Mouse (Mus musculus) stomach, embryonic 14.5 days (tissue): Measurements from ENCODE around the gene Stk32c. TPM values are rescaled to one million over a fixed set of nuclear protein-coding genes. Genes with fewer than 3 reads are reported as not detected.

Experiments used
- ATAC-seq: fragments of 200-750 bp; cut with Nextera tagmentation; 2 replicates; pipeline ENCODE4 v1.8.0; 2017; ENCODE audit warnings: low read depth, moderate TSS enrichment; ENCODE audit not compliant: insufficient number of reproducible peaks, insufficient read depth, low FRiP score
- H3K27ac ChIP-seq: fragments of 300-500 bp; sonication (generic); 2 replicates; pipeline ENCODE4 v1.5.1; 2014; ENCODE audit warnings: mild to moderate bottlenecking, low read length, moderate library complexity, mixed read lengths
- H3K27me3 ChIP-seq: fragments of 300-500 bp; sonication (generic); 2 replicates; pipeline ENCODE4 v1.6.1; 2014; ENCODE audit warnings: low read length, control low read depth, mixed read lengths; ENCODE audit not compliant: control insufficient read depth, insufficient read depth
- H3K36me3 ChIP-seq: fragments of 300-500 bp; sonication (generic); 2 replicates; pipeline ENCODE4 v1.6.1; 2014; ENCODE audit warnings: mild to moderate bottlenecking, control low read depth, low read length, moderate library complexity, mixed read lengths; ENCODE audit not compliant: control insufficient read depth, insufficient read depth
- H3K4me1 ChIP-seq: fragments of 300-500 bp; sonication (generic); 2 replicates; pipeline ENCODE4 v1.6.1; 2014; ENCODE audit warnings: low read length, control low read depth, mixed read lengths; ENCODE audit not compliant: control insufficient read depth, insufficient read depth
- H3K4me2 ChIP-seq: fragments of 300-500 bp; sonication (generic); replicated peaks from 2 replicates; pipeline ENCODE4 v1.6.1; 2014; ENCODE audit warnings: low read depth, low read length, control low read depth
- H3K4me3 ChIP-seq: fragments of 300-500 bp; sonication (generic); 2 replicates; pipeline ENCODE4 v1.5.1; 2014; ENCODE audit warnings: low read depth, low read length, control low read depth
- H3K9ac ChIP-seq: fragments of 300-500 bp; sonication (generic); replicated peaks from 2 replicates; pipeline ENCODE4 v1.6.1; 2014; ENCODE audit warnings: low read depth, mild to moderate bottlenecking, control low read depth, low read length, moderate library complexity, mixed read lengths
- H3K9me3 ChIP-seq: fragments of 300-500 bp; sonication (generic); 2 replicates; pipeline ENCODE4 v1.6.1; 2016; ENCODE audit warnings: low read depth, low read length, control low read depth; ENCODE audit not compliant: control insufficient read depth
- WGBS: fragments of 180-500 bp; shearing (Covaris S2); extraction: QIAGEN DNeasy Blood & Tissue Kit; methylation state at CpG from one replicate; pipeline ENCODE4 v1.1.7; 2014; 5-methylcytosine and 5-hydroxymethylcytosine counted together
- polyA plus RNA-seq: library from polyadenylated mRNA; unstranded; fragments of >200 nt; fragmentation: Nextera tagmentation; extraction: Ambion mirVana; gene quantifications from 2 replicates; pipeline ENCODE4 v1.2.1, GENCODE M21; 2014

Stk32c gene
- polyA plus RNA-seq, 1 experiment from 2014 or later, result 0.14 TPM

DNA sequence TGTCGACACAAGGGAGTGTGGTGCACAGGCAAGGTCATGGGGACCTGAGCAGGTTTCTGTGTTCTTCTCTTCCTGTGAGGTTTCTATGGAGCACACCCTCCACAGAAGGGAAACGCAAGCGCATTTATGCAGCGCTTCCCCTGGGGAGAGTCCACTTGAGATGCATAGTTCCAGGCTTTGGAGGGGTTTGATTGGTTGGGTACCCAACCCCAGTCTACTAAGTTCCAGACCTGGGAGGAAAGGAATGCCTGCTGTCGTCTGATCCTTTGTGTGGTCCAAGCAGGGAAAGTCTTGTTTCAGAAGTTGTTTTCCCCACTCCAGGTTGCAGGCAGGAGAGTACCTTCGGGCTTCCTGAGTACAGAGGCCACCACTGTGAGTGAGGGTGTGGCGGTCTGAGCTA lies 134.0 kb downstream of the Stk32c start:
- H3K27ac ChIP-seq, result no peak overlapping the region
- no peak for ATAC-seq
- no peak overlapping the region for H3K4me3 ChIP-seq
- no peak overlapping the region for H3K4me2 ChIP-seq
- no peaks in the 10 kb centered on the region for H3K36me3 ChIP-seq
- no peaks in the 10 kb centered on the region for H3K27me3 ChIP-seq
- H3K9ac ChIP-seq, result no peak overlapping the region
- no peaks in the 10 kb centered on the region for H3K9me3 ChIP-seq
- WGBS, result 68% methylated on average over 7 of the region's 7 CpGs
- H3K4me1 ChIP-seq, result peaks cover 31% of the 10 kb centered on the region

- no peak for ATAC-seq
- Histone ChIP-seq H3K4me2 (no peak overlapping the region), H3K4me1 (peaks cover 31% of the 10 kb centered on the region), H3K36me3 (no peaks in the 10 kb centered on the region), H3K9me3 (no peaks in the 10 kb centered on the region), H3K27ac (peak overlapping the region; percentile 74), H3K9ac (no peak overlapping the region), H3K4me3 (no peak overlapping the region), H3K27me3 (no peaks in the 10 kb centered on the region)
- 28% methylated on average over 6 of the region's 6 CpGs for WGBS
Measured at GRCm38 (mm10) chr7:139078181-139078580, 134.9 kb downstream of the Stk32c start.

DNA sequence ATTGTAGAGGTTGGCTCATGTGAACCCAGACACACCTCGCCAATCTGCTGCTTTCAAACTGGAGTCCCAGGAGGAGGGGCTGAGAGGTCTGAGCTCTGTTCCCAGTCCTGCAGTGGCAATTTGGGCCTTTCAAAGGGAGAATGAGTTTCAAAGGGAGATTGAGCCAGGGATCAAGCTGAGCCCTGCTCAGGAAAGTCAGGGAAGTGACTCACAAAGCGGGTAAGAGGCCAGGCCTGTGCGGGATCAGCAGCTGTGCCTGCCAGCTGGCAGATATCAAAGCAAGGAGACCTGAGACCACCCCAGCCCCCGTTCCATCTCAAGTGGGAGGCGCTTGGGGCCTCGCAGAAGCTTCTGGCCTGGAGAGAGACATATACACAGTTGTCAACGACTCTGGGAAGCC lies 135.8 kb downstream of the Stk32c start:
- H3K4me3 ChIP-seq, result no peak overlapping the region
- peak overlapping the region; percentile 74 for H3K27ac ChIP-seq
- WGBS, result 10% methylated on average over 7 of the region's 7 CpGs
- H3K36me3 ChIP-seq, result no peaks in the 10 kb centered on the region
- H3K4me1 ChIP-seq, result peaks cover 31% of the 10 kb centered on the region
- H3K4me2 ChIP-seq, result no peak overlapping the region
- H3K9me3 ChIP-seq, result no peaks in the 10 kb centered on the region
- ATAC-seq, result peak; percentile 60; the same call in 1 of the 2 replicates
- no peak overlapping the region for H3K9ac ChIP-seq
- H3K27me3 ChIP-seq, result no peaks in the 10 kb centered on the region

DNA sequence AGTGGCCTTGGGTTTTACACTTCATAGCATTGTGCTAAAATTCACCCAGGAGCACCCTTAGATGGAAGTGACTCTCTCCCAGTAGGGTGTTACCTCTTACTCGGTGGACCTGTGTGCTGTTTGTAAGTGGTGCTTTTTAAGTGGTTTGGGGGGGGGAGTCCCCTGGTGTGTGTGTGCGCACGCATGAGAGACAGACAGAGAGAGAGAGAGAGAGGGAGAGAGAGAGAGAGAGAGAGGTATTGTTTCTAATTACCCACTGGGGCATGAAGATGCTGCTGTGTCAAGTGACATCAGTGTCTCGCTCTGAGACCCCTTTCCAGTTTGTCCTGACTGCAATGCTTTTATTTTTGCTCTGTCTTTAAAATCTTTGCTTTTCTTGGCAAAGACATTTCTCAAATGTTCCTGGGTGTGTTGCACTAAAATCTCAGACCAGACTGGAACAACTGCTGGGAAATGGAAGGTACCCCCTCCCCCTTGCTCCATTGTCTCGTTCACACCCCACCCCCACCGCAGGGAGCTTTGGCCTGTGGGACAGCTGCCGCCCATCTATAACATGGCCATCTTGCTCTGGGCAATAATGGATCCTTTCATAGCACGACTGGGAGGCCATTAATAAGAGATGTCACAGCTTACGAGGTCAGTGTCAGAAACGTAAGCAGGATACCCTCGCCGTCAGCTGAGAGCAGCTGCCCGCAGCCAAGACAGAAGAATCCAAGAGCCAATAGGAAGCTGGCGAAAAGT lies 137.9 kb downstream of the Stk32c start:
- no peaks in the 10 kb centered on the region for H3K9me3 ChIP-seq
- H3K36me3 ChIP-seq, result no peaks in the 10 kb centered on the region
- H3K4me2 ChIP-seq, result no peak overlapping the region
- H3K4me3 ChIP-seq, result no peak overlapping the region
- H3K9ac ChIP-seq, result no peak overlapping the region
- peaks cover 31% of the 10 kb centered on the region for H3K4me1 ChIP-seq
- no peaks in the 10 kb centered on the region for H3K27me3 ChIP-seq
- no peak for ATAC-seq
- WGBS, result 37% methylated on average over 14 of the region's 14 CpGs
- no peak overlapping the region for H3K27ac ChIP-seq

GRCm38 (mm10) chr7:139074189-139074588 lies 138.9 kb downstream of the Stk32c start:
- H3K27ac ChIP-seq, result no peak overlapping the region
- no peaks in the 10 kb centered on the region for H3K9me3 ChIP-seq
- H3K4me3 ChIP-seq, result no peak overlapping the region
- H3K36me3 ChIP-seq, result no peaks in the 10 kb centered on the region
- peaks cover 31% of the 10 kb centered on the region for H3K4me1 ChIP-seq
- H3K4me2 ChIP-seq, result no peak overlapping the region
- no peaks in the 10 kb centered on the region for H3K27me3 ChIP-seq
- H3K9ac ChIP-seq, result no peak overlapping the region
- ATAC-seq, result no peak
- 41% methylated on average over 6 of the region's 6 CpGs for WGBS

DNA sequence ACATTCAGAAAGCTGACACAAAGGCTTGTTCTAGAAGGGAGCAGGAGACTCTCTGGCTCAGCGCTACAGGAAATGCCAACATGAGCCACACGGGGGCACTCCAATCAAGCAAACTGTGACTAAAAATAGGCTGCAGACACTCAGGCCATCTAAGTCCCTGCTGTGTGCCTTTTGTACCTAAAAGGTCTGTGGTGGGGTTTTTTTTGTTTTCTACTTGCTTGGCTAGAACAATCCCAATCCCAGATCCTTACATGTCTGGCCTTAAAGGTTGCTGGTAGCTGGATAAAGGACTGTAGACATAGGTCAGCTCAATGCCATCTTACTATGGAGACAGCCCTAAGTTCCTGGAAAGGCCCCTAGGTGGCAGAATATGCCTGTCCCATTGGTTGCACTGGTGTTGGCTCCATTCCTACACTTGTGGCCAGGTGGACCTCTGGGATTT lies 144.9 kb downstream of the Stk32c start:
- Histone ChIP-seq H3K27ac (no peak overlapping the region), H3K9me3 (no peaks in the 10 kb centered on the region), H3K9ac (no peak overlapping the region), H3K36me3 (no peaks in the 10 kb centered on the region), H3K4me3 (no peak overlapping the region), H3K27me3 (no peaks in the 10 kb centered on the region), H3K4me1 (no peaks in the 10 kb centered on the region), H3K4me2 (no peak overlapping the region)
- no peak for ATAC-seq
- WGBS, result 0% methylated on average over 2 of the region's 2 CpGs

DNA sequence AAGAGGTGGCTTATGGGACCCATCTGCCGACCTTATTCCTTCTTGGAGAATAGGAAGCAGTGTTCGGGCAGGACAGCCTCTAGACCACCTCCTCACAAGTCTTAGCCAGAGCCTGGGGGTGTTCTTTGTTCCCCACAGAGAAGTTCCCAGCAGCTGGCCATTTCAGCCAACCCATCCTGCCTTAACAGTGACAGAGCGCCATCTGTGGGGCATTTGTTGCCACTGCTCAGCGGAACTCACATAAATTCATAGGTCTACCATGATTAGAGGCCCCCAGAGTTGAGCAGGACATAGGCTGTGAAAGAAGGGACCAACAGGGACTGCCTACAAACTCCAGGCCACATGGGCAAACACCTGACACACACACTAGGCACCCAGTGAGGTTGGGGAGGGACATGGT lies 149.7 kb downstream of the Stk32c start:
- H3K4me1 ChIP-seq, result no peaks in the 10 kb centered on the region
- no peak; the same call in 1 of the 2 replicates for ATAC-seq
- H3K36me3 ChIP-seq, result no peaks in the 10 kb centered on the region
- no peak overlapping the region for H3K4me2 ChIP-seq
- no peak overlapping the region for H3K4me3 ChIP-seq
- no peak overlapping the region for H3K9ac ChIP-seq
- no peaks in the 10 kb centered on the region for H3K27me3 ChIP-seq
- H3K27ac ChIP-seq, result no peak overlapping the region
- WGBS, result 47% methylated on average over 4 of the region's 4 CpGs
- H3K9me3 ChIP-seq, result no peaks in the 10 kb centered on the region
